Mouse (Mus musculus): ENCODE measurements around the gene Adamts17. TPM values are rescaled to one million over a fixed set of nuclear protein-coding genes. Genes with fewer than 3 reads are reported as not detected.
A peak's percentile ranks its signal among the peaks of the same experiment; 100 is the strongest.

Gene Adamts17
- polyA plus RNA-seq, 1 experiment from 2014 or later: 1.6 TPM

DNA sequence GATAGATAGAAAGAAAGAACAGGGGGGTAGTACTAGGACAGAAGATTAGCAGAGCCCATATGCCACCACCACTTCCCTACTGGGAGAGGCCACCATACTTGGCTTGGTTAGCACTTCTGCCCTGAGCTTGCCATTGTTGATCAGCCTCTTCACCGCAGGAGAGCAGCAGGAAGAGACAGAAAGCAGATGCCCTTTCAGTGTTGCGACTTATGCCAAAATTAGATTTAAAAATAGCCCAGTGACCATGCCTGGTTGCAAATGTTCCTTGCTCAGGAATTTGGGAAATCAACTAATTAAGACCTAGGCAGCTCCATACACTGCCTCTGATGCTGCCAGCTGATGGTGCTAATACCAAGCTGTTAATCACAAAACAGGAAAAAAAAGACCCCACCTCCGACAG is 216.0 kb downstream of the Adamts17 start:
- ATAC-seq: no peak
- Histone ChIP-seq H3K4me2 (replicated peaks; ENCODE audit: low read depth) (no peak overlapping the region), H3K4me1 (replicated peaks; ENCODE audit: control insufficient read depth, insufficient read depth, low read length) (no peaks in the 10 kb centered on the region), H3K9ac (ENCODE audit: low read depth, low read length) (no peak overlapping the region), H3K27ac (ENCODE audit: low read depth, low read length) (no peak overlapping the region), H3K27me3 (replicated peaks; ENCODE audit: control insufficient read depth, insufficient read depth, low read length) (no peaks in the 10 kb centered on the region), H3K36me3 (ENCODE audit: control insufficient read depth, insufficient read depth) (no peaks in the 10 kb centered on the region), H3K9me3 (ENCODE audit: control insufficient read depth) (no peaks in the 10 kb centered on the region), H3K4me3 (ENCODE audit: low read depth, low read length) (no peak overlapping the region)
- 62% methylated on average over 3 of the region's 3 CpGs for WGBS
- TF ChIP-seq CTCF (IDR thresholded peaks at IDR 0.05; ENCODE audit: low read depth): no peak

DNA sequence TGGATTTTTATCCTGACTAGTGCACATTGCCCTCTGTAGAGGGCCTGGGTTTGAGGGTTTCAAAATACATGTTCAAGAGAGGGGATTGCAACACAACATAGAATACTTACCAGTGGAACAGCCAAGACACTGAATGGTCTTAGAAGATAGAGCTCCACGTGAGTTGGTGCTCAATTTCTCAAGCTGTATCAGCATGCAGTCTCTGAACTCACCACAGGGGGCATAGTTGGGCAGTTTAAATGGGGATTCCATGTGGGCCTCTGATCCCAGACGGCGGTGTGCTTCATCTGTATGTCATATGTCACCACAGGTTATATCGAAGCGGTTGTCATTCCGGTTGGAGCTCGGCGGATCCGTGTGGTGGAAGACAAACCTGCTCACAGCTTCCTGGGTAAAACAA is 222.2 kb downstream of the Adamts17 start:
- peak; percentile 70 for TF ChIP-seq CTCF (IDR thresholded peaks at IDR 0.05; ENCODE audit: low read depth)
- H3K27me3 ChIP-seq (replicated peaks; ENCODE audit: control insufficient read depth, insufficient read depth, low read length): no peaks in the 10 kb centered on the region
- H3K4me3 ChIP-seq (ENCODE audit: low read depth, low read length): no peak overlapping the region
- H3K9ac ChIP-seq (ENCODE audit: low read depth, low read length): no peak overlapping the region
- H3K4me1 ChIP-seq (replicated peaks; ENCODE audit: control insufficient read depth, insufficient read depth, low read length): no peaks in the 10 kb centered on the region
- ATAC-seq: no peak
- H3K9me3 ChIP-seq (ENCODE audit: control insufficient read depth): no peaks in the 10 kb centered on the region
- H3K4me2 ChIP-seq (replicated peaks; ENCODE audit: low read depth): no peak overlapping the region
- WGBS: 81% methylated on average over 9 of the region's 9 CpGs
- H3K27ac ChIP-seq (ENCODE audit: low read depth, low read length): no peak overlapping the region
- H3K36me3 ChIP-seq (ENCODE audit: control insufficient read depth, insufficient read depth): no peaks in the 10 kb centered on the region

DNA sequence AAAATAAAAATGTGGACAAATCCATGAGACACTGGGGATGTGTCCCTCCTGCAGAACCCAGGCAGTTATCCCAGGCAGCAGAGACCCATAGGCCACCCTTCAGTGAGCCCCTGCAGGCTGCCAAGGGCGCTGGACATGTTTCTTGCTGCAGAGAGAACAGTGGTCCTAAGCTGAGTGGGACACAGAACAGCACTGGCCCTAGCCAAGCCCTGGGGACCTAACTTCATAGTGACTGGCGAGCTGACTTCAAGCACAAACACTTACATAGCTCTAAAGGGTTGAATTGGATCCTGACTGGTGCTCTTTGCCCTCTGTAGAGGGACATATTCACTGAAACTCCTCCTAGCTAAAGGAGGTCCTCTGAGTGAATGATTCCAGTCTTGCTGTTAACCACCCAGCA is 223.0 kb downstream of the Adamts17 start:
- H3K4me3 ChIP-seq (ENCODE audit: low read depth, low read length): no peak overlapping the region
- no peaks in the 10 kb centered on the region for H3K9me3 ChIP-seq (ENCODE audit: control insufficient read depth)
- ATAC-seq: no peak
- no peak overlapping the region for H3K4me2 ChIP-seq (replicated peaks; ENCODE audit: low read depth)
- no peaks in the 10 kb centered on the region for H3K4me1 ChIP-seq (replicated peaks; ENCODE audit: control insufficient read depth, insufficient read depth, low read length)
- H3K27ac ChIP-seq (ENCODE audit: low read depth, low read length): no peak overlapping the region
- WGBS: 86% methylated on average over 2 of the region's 2 CpGs
- H3K36me3 ChIP-seq (ENCODE audit: control insufficient read depth, insufficient read depth): no peaks in the 10 kb centered on the region
- no peak overlapping the region for H3K9ac ChIP-seq (ENCODE audit: low read depth, low read length)
- H3K27me3 ChIP-seq (replicated peaks; ENCODE audit: control insufficient read depth, insufficient read depth, low read length): no peaks in the 10 kb centered on the region
- no peak for TF ChIP-seq CTCF (IDR thresholded peaks at IDR 0.05; ENCODE audit: low read depth)

DNA sequence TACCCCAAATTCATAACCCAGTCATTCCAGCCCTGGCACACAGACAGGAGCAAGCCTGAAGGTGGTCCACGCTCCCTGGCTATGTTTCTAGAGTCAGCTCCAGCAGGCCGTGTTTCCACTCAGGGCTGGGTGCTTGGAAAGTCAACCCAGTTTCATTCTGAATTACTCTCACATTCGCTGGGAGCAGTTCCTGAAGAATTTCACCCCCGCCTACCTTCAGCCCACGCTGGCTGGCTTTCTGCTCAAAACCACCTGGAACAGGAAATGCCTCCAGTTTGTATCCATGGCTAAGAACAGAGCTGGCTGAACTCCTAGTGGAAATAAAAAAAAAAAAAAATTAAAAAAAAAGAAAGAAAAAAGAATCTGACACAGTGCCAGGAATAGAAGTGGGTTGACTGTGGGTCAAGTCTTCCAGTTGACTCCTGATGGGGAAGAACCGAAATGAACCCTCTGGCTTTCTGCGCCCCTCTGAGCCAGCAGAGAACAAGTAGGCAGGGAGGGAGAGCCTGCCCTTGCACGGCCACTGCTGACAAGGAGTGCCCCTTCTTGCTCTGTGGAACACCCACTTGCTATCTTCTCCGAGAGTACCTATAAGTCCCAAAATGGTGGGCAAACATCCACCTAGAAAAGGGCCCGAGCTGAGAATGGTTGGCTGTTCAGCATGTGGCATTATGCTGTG is 225.2 kb downstream of the Adamts17 start:
- no peaks in the 10 kb centered on the region for H3K9me3 ChIP-seq (ENCODE audit: control insufficient read depth)
- H3K4me1 ChIP-seq (replicated peaks; ENCODE audit: control insufficient read depth, insufficient read depth, low read length): no peaks in the 10 kb centered on the region
- no peak overlapping the region for H3K4me2 ChIP-seq (replicated peaks; ENCODE audit: low read depth)
- no peaks in the 10 kb centered on the region for H3K36me3 ChIP-seq (ENCODE audit: control insufficient read depth, insufficient read depth)
- TF ChIP-seq CTCF (IDR thresholded peaks at IDR 0.05; ENCODE audit: low read depth): no peak
- WGBS: 74% methylated on average over 10 of the region's 10 CpGs
- no peak overlapping the region for H3K4me3 ChIP-seq (ENCODE audit: low read depth, low read length)
- H3K27me3 ChIP-seq (replicated peaks; ENCODE audit: control insufficient read depth, insufficient read depth, low read length): no peaks in the 10 kb centered on the region
- H3K27ac ChIP-seq (ENCODE audit: low read depth, low read length): no peak overlapping the region
- no peak for ATAC-seq
- no peak overlapping the region for H3K9ac ChIP-seq (ENCODE audit: low read depth, low read length)

DNA sequence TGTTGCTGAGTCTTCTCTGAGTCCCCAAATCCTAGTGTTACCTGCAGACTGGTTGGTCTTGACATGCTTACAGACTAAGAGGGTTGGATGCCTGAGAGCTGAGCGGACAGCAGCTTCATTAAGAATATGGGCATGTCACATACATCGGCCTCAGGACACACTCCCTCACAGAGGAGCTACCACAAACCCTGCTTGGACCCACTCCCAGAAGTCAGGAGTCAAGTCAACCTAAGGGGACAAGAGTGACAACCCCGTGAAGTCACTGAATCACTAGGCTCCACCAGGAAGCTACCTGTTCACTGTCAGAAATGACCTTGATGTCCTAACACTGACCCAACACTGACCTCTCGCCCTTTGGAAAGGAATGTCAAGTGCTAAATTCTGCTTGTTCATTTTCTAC is 226.1 kb downstream of the Adamts17 start:
- no peaks in the 10 kb centered on the region for H3K36me3 ChIP-seq (ENCODE audit: control insufficient read depth, insufficient read depth)
- H3K27ac ChIP-seq (ENCODE audit: low read depth, low read length): no peak overlapping the region
- H3K4me3 ChIP-seq (ENCODE audit: low read depth, low read length): no peak overlapping the region
- H3K9me3 ChIP-seq (ENCODE audit: control insufficient read depth): no peaks in the 10 kb centered on the region
- H3K4me1 ChIP-seq (replicated peaks; ENCODE audit: control insufficient read depth, insufficient read depth, low read length): no peaks in the 10 kb centered on the region
- no peak overlapping the region for H3K9ac ChIP-seq (ENCODE audit: low read depth, low read length)
- no peaks in the 10 kb centered on the region for H3K27me3 ChIP-seq (replicated peaks; ENCODE audit: control insufficient read depth, insufficient read depth, low read length)
- no peak for TF ChIP-seq CTCF (IDR thresholded peaks at IDR 0.05; ENCODE audit: low read depth)
- no peak overlapping the region for H3K4me2 ChIP-seq (replicated peaks; ENCODE audit: low read depth)
- 89% methylated on average over 4 of the region's 4 CpGs for WGBS
- ATAC-seq: no peak

DNA sequence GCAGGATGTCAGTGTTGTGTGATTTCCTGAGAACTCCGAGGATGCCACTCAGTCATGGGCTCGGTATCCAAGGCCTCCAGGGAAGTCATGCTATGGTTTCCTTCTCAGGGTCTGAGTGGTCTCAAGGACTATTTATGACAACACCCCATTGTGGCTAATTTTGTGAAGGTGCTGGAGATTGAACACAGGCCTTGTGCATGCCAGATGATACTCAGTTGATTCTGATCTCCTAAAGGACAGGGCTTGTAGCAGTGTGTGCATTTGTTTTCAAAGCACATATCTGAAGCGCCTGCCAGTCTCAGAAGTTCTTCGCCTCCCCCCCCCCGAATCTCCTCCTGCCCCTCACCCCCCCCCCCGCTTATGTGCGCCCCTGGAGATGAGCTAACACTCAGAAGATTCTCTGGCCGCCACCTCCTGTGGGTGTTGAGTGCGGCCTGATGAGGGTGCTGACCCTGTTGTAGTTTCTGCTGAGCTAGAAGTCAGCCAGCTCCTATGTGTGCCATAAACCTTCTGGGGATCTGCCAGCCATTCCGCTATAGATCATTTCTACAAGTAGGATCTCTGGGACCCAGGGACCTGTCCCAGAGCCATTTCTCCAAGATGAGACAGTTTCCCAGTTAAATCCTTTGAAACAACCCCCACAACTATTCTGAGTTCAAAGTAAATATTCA is 232.6 kb downstream of the Adamts17 start:
- no peaks in the 10 kb centered on the region for H3K9me3 ChIP-seq (ENCODE audit: control insufficient read depth)
- TF ChIP-seq CTCF (IDR thresholded peaks at IDR 0.05; ENCODE audit: low read depth): no peak
- no peak overlapping the region for H3K27ac ChIP-seq (ENCODE audit: low read depth, low read length)
- no peak overlapping the region for H3K4me3 ChIP-seq (ENCODE audit: low read depth, low read length)
- no peaks in the 10 kb centered on the region for H3K36me3 ChIP-seq (ENCODE audit: control insufficient read depth, insufficient read depth)
- no peak for ATAC-seq
- no peaks in the 10 kb centered on the region for H3K4me1 ChIP-seq (replicated peaks; ENCODE audit: control insufficient read depth, insufficient read depth, low read length)
- WGBS: 80% methylated on average over 10 of the region's 10 CpGs
- H3K27me3 ChIP-seq (replicated peaks; ENCODE audit: control insufficient read depth, insufficient read depth, low read length): no peaks in the 10 kb centered on the region
- H3K9ac ChIP-seq (ENCODE audit: low read depth, low read length): no peak overlapping the region
- H3K4me2 ChIP-seq (replicated peaks; ENCODE audit: low read depth): no peak overlapping the region
